12 mouse cellular contexts compared by ENCODE assay signal in genomic region chr1:92699697-92700096, GRCm38 (mm10). TPM values are rescaled to one million over a fixed set of nuclear protein-coding genes. Genes with fewer than 3 reads are reported as not detected.
DNase-seq lines count a peak whose midpoint lies in the region; ATAC-seq and TF ChIP-seq lines count a peak whose summit lies in the region.
"Had no signal": no experiment of that assay in that cellular context is flagged by ENCODE, and none has a peak within 500 bp of the region (broad histone marks: within the 10 kb centered on the region; RNA-seq: fewer than 3 reads in every experiment).

No protein-coding gene starts in this region.

- peaks cover 14% of the 10 kb centered on the region for H3K4me1 ChIP-seq in hindbrain, embryonic 12.5 days
- peaks cover 32% of the 10 kb centered on the region for H3K4me1 ChIP-seq in hindbrain, embryonic 10.5 days (replicated peaks)
- H3K4me1 ChIP-seq in midbrain, postnatal 0 days (ENCODE audit: insufficient read depth, low read length) = no peaks in the 10 kb centered on the region

- H3K9ac ChIP-seq in hindbrain, embryonic 12.5 days = no peak overlapping the region
- H3K9ac ChIP-seq in midbrain, postnatal 0 days (replicated peaks; ENCODE audit: low read length, poor library complexity, severe bottlenecking) = no peak overlapping the region

- no peaks in the 10 kb centered on the region for H3K36me3 ChIP-seq in hindbrain, embryonic 12.5 days
- no peaks in the 10 kb centered on the region for H3K36me3 ChIP-seq in hindbrain, embryonic 10.5 days
- H3K36me3 ChIP-seq in midbrain, postnatal 0 days (ENCODE audit: insufficient read depth, low read length) = no peaks in the 10 kb centered on the region

- no peaks in the 10 kb centered on the region for H3K9me3 ChIP-seq in hindbrain, embryonic 12.5 days (replicated peaks)
- H3K9me3 ChIP-seq in hindbrain, embryonic 10.5 days = no peaks in the 10 kb centered on the region
- no peaks in the 10 kb centered on the region for H3K9me3 ChIP-seq in midbrain, postnatal 0 days (ENCODE audit: low read length)

- DNase-seq in hindbrain, embryonic 10.5 days (ENCODE audit: low spot score) = no peak
- DNase-seq in cerebellum, adult 11 months = peak; percentile 71
- peak; percentile 74 to 76 for DNase-seq in cerebellum, postnatal 36 days
- peak; percentile 43 for DNase-seq in midbrain, postnatal 0 days (ENCODE audit: low spot score)
- no peak for DNase-seq in urinary bladder, adult 2 months (ENCODE audit: low spot score)
- no peak for DNase-seq in embryo, embryonic 10 days (ENCODE audit: low spot score)
- DNase-seq: lung, adult 2 months had no signal

- no peak overlapping the region for H3K4me3 ChIP-seq in hindbrain, embryonic 12.5 days
- no peak overlapping the region for H3K4me3 ChIP-seq in hindbrain, embryonic 10.5 days
- no peak overlapping the region for H3K4me3 ChIP-seq in midbrain, postnatal 0 days (ENCODE audit: low read depth, low read length)

- 0 out of 2 replicates have a peak overlapping the region, but pooled peaks have one; percentile 31 for H3K27ac ChIP-seq in hindbrain, embryonic 12.5 days
- H3K27ac ChIP-seq in hindbrain, embryonic 10.5 days = no peak overlapping the region
- no peak overlapping the region for H3K27ac ChIP-seq in midbrain, postnatal 0 days (ENCODE audit: low read depth, low read length)

- TF ChIP-seq CTCF in midbrain, postnatal 0 days (IDR thresholded peaks at IDR 0.05) = no peak

- H3K27me3 ChIP-seq in hindbrain, embryonic 12.5 days = peaks cover 11% of the 10 kb centered on the region
- H3K27me3 ChIP-seq in hindbrain, embryonic 10.5 days (ENCODE audit: insufficient read depth, poor library complexity, severe bottlenecking) = peaks cover 32% of the 10 kb centered on the region
- no peaks in the 10 kb centered on the region for H3K27me3 ChIP-seq in midbrain, postnatal 0 days (ENCODE audit: insufficient read depth, low read length)

- peak; percentile 15; the same call in 1 of the 2 replicates for ATAC-seq in hindbrain, embryonic 12.5 days (ENCODE audit: low FRiP score)
- 0 out of 2 replicates have a peak, but pooled peaks have one; percentile 23 for ATAC-seq in midbrain, postnatal 0 days (ENCODE audit: low FRiP score)

- 7% methylated on average over 6 of the region's 6 CpGs for whole genome bisulfite sequencing in hindbrain, embryonic 12.5 days
- WGBS in hindbrain, embryonic 10.5 days = 7% methylated on average over 6 of the region's 6 CpGs
- WGBS in midbrain, postnatal 0 days = 17% methylated on average over 6 of the region's 6 CpGs

- H3K4me2 ChIP-seq in hindbrain, embryonic 12.5 days (replicated peaks) = 0 out of 2 replicates have a peak overlapping the region, but pooled peaks have one; percentile 13
- no peak overlapping the region for H3K4me2 ChIP-seq in midbrain, postnatal 0 days (ENCODE audit: low read depth, low read length, poor library complexity, severe bottlenecking)

RNA-seq across cellular contexts. Expression of gene Otos, which starts 51.1 kb away (rescaled TPM):
- polyA plus RNA-seq in hindbrain, embryonic 12.5 days (2016; fragmentation: Nextera tagmentation; extraction: Ambion mirVana) = not detected in 2 replicates
- polyA plus RNA-seq in hindbrain, embryonic 10.5 days (2016; fragmentation: Nextera tagmentation; extraction: Ambion mirVana) = 0.07 TPM in 1 of 2 replicates, not detected in the other
- total RNA-seq in midbrain, postnatal 0 days (2014; rRNA removed) = not detected in 2 replicates
- 0.69 and 0.96 TPM in 2 replicates for polyA plus RNA-seq in midbrain, postnatal 0 days (2015; fragmentation: Nextera tagmentation; extraction: Ambion mirVana)
- 0.14 and 0.15 TPM in 2 replicates for polyA plus RNA-seq in urinary bladder, adult 2 months (2012; rRNA removed)
- total RNA-seq: heart, adult 8-10 months; left cerebral cortex, postnatal 25 days; monocyte, adult 5-6 weeks had no signal
- polyA plus RNA-seq: lung, adult 2 months; stomach, embryonic 14.5 days had no signal

RNA-seq across cellular contexts. Expression of gene Cops9, which starts 57.9 kb away (rescaled TPM):
- 333 and 394 TPM in 2 replicates for polyA plus RNA-seq in hindbrain, embryonic 12.5 days (2016; fragmentation: Nextera tagmentation; extraction: Ambion mirVana)
- polyA plus RNA-seq in hindbrain, embryonic 10.5 days (2016; fragmentation: Nextera tagmentation; extraction: Ambion mirVana) = 391 and 433 TPM in 2 replicates
- total RNA-seq in midbrain, postnatal 0 days (2014; rRNA removed) = 182 and 297 TPM in 2 replicates
- polyA plus RNA-seq in midbrain, postnatal 0 days (2015; fragmentation: Nextera tagmentation; extraction: Ambion mirVana) = 598 and 604 TPM in 2 replicates
- polyA plus RNA-seq in urinary bladder, adult 2 months (2012; rRNA removed) = 247 and 282 TPM in 2 replicates

Comparison
In these comparisons a context has a peak if more than half of its experiments do, and no peak if none do; other contexts are left out.
1. DNase-seq: peak in cerebellum, adult 11 months (single experiment), cerebellum, postnatal 36 days (2 of 2) and midbrain, postnatal 0 days (single experiment); none in hindbrain, embryonic 10.5 days (single experiment), urinary bladder, adult 2 months (single experiment) and embryo, embryonic 10 days (single experiment).